Mouse (Mus musculus): ENCODE data around the gene Btg3.

Gene Btg3

DNA sequence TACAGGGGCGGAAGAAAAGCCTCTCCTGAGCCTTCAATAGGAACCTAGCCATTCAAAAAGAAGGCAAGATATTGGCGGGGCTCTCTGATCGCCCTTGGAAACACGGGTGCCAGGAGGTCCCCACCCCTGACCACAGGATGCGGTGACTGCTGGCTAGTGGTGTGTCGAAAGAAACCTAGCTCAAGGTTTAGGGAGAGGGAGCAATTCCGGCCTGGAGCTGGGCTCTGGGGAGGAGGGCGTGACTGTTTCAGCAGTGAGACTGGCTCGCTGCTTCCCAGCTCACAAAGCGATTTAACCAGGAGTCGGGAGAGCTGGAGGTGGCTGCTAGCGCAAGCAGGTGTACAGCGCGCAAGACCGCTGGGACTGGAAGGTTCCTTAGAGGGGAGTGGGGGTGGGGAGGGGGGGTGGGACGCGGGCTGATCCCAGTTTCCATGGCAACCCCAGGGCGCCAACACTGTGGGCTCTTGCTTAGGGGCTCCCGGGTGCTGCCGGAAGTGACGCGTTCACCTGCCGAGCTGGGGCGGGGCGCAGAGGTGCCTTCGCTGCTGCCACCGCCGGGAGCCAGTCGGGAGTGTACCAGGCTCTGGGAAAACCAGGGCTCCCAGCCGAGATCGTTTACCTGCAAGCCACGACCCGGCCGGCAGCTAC lies 75.7 kb downstream of the Btg3 start, which contains the start of gene Cxadr:
Gene Cxadr (plus strand): TSS at position 307 of the 648 bp plus-strand sequence.
- DNase-seq (ENCODE audit: inconsistent ontology term) = peak; percentile 65

DNA sequence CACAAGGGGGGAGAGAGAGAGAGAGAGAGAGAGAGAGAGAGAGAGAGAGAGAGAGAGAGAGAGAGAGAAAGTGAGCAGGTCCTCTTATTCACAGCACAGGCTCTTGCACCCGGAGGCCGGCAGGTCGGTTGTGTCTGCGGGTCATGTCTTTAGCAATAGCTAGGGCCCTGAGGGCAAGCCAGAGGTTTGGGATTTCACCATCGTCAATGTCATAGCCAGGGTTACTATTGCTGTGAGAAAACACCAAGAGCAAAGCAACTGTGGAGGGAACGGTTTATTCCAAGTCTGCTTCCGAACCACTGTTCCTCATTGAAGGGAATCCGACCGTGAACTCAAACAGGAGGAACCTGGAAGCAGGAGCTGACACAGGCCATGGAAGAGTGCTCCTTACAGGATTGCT lies 80.9 kb downstream of the Btg3 start:
- DNase-seq (ENCODE audit: inconsistent ontology term) = no peak

DNA sequence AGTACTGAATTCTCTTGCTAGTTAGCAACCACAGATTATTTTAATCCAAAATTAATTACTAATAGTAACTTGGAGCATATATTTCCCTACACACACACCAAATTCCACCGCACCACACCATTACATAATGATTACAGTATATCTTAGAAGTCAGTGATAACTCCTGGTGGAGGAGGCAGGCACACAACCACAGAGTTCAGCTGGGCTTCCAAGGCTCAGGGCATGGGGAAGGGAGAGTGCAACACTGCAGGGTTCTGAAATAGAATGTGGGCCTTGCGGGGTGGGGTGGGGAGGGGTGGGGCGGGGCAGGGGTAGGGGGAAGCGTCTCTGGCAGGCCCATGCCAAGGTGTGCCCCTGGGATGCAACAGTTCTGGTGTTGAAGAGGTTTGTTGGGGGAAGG lies 81.4 kb downstream of the Btg3 start:
- no peak for DNase-seq (ENCODE audit: inconsistent ontology term)

DNA sequence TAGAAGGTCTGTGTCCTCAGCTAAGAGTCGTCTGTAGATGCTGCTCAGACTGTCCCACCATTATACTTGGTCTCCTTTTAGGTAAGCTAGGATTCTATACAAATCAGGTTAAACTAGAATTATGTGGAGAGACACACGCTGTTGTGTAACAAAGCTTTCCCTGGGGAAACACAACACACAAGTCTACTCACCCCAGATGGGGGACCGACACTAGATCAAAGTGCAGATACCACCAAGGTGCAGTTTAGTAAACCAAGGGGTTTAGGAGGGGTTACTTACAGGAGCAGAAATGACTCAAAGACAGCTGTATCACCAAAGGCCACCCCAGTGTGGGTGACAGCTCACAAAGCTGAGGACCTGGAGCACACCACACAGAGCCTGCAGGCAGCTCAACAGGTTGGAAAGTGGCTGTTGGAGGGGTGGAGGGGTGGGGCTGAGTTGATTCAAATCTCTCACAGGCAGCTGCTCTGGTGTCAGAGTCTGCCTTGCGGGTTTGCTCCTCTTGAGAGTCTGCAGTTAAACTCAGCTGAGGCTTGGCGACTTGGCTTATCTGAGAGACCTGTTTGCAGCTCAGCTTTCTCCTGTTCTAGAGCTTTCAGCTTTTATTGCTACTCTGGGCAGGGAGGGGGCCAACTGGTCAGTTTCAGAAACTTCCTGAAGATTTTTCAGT lies 82.3 kb downstream of the Btg3 start:
- no peak for DNase-seq (ENCODE audit: inconsistent ontology term)

DNA sequence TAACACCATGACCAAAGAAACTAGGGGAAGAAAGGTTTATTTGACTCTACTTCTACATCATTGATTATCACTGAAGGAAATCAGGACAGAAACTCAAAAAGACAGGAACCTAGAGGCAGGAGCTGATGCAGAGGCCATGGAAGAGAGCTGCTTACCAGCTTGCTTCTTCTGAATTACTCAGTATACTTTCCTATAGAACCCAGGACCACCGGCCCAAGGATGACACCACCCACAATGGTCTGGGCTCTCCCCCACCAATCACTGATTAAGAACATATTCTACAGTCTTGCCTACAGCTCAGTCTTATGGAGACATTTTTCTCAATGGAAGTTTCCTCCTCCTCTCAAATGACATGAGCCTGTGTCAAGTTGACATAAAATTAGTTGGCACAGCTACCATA lies 82.9 kb downstream of the Btg3 start:
- no peak for DNase-seq (ENCODE audit: inconsistent ontology term)

DNA sequence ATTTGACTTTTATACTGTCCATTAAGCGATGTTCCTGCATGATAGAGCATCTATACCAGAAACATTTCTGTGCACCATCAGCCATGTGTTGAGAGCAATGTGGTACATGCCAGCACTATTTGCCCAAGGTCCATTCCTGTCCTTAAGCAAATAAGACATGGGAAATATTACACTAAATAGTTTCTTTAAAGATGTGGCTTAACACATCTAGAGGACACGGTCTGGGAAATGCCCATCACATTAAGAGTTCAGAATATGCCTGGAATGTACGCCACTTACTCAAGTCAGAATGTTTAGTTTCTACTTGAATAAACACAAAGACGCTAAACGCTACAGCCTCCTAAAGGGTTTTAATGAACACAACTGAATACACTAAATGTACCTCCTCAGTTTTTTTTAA lies 93.8 kb downstream of the Btg3 start:
- DNase-seq (ENCODE audit: inconsistent ontology term) = peak; percentile 49
